Mouse (Mus musculus) limb, embryonic 15.5 days (tissue): ENCODE results near the gene Pgp. TPM values are rescaled to one million over a fixed set of nuclear protein-coding genes. Genes with fewer than 3 reads are reported as not detected.
A peak's percentile ranks its signal among the peaks of the same experiment; 100 is the strongest.

Source experiments
- ATAC-seq: fragments of 200-750 bp; cut with Nextera tagmentation; 2 replicates; pipeline ENCODE4 v1.8.0; 2017; ENCODE audit warnings: low read depth, moderate TSS enrichment; ENCODE audit not compliant: insufficient number of reproducible peaks, low FRiP score, low TSS enrichment
- H3K27ac ChIP-seq: fragments of 300-500 bp; sonication (generic); 2 replicates; pipeline ENCODE4 v1.5.1; 2015; ENCODE audit warnings: moderate library complexity, mild to moderate bottlenecking, inconsistent platforms
- H3K27me3 ChIP-seq: fragments of 300-500 bp; sonication (generic); 2 replicates; pipeline ENCODE4 v1.6.1; 2015; ENCODE audit warnings: inconsistent platforms
- H3K36me3 ChIP-seq: fragments of 300-500 bp; sonication (generic); 2 replicates; pipeline ENCODE4 v1.6.1; 2015; ENCODE audit warnings: inconsistent platforms
- H3K4me1 ChIP-seq: fragments of 300-500 bp; sonication (generic); 2 replicates; pipeline ENCODE4 v1.6.1; 2015; ENCODE audit warnings: inconsistent platforms
- H3K4me2 ChIP-seq: fragments of 300-500 bp; sonication (generic); 2 replicates; pipeline ENCODE4 v1.6.1; 2015; ENCODE audit warnings: mild to moderate bottlenecking, inconsistent platforms
- H3K4me3 ChIP-seq: fragments of 300-500 bp; sonication (generic); 2 replicates; pipeline ENCODE4 v1.5.1; 2015; ENCODE audit warnings: mild to moderate bottlenecking, inconsistent platforms
- H3K9ac ChIP-seq: fragments of 300-500 bp; sonication (generic); 2 replicates; pipeline ENCODE4 v1.6.1; 2015; ENCODE audit warnings: inconsistent platforms
- H3K9me3 ChIP-seq: fragments of 300-500 bp; sonication (generic); 2 replicates; pipeline ENCODE4 v1.6.1; 2016; ENCODE audit warnings: inconsistent platforms
- WGBS: fragments of 180-500 bp; shearing (Covaris S2); methylation state at CpG from one replicate; pipeline ENCODE4 v1.1.7; 2015; 5-methylcytosine and 5-hydroxymethylcytosine counted together
- polyA plus RNA-seq: library from polyadenylated mRNA; unstranded; fragments of >200 nt; fragmentation: Nextera tagmentation; extraction: Ambion mirVana; gene quantifications from 2 replicates; pipeline ENCODE4 v1.2.1, GENCODE M21; 2015

Gene Pgp
- polyA plus RNA-seq, 1 experiment from 2014 or later = 47.9 TPM

GRCm38 (mm10) chr17:24463374-24464133 is 6.6 kb upstream of the Pgp start:
- H3K9me3 ChIP-seq = no peaks in the 10 kb centered on the region
- no peak overlapping the region for H3K4me3 ChIP-seq
- no peaks in the 10 kb centered on the region for H3K4me1 ChIP-seq
- no peak overlapping the region for H3K27ac ChIP-seq
- no peak for ATAC-seq
- H3K36me3 ChIP-seq = no peaks in the 10 kb centered on the region
- H3K4me2 ChIP-seq = no peak overlapping the region
- H3K9ac ChIP-seq = no peak overlapping the region
- H3K27me3 ChIP-seq = no peaks in the 10 kb centered on the region
- WGBS = 51% methylated on average over 6 of the region's 6 CpGs

DNA sequence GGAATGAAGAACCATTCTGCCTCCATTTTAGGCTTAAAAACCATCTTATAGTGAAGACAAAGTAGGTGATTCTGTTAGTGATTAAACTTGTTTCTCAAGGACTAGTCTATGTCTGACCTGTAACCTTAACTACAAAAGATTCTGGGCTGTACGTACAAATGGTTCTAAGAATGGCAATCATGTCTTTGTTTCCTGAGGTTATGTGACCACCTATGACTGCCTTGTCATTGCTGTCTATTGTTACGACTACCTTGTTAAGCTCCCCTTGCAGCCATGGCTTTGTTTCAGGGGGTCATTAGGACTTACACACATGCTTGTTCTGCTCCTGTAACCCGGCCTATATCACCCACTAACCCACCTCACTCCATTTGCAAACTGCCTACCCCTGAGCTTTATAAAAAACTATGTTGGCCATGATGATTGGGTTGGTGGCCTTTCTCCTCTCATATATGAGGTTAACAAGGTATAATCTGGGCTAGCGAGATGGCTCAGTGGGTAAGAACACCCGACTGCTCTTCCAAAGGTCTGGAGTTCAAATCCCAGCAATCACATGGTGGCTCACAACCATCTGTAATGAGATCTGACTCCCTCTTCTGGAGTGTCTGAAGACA is 1.5 kb upstream of the Pgp start:
- H3K27ac ChIP-seq = no peak overlapping the region
- H3K4me2 ChIP-seq = no peak overlapping the region
- no peaks in the 10 kb centered on the region for H3K27me3 ChIP-seq
- WGBS = 91% methylated on average over 5 of the region's 5 CpGs
- H3K4me1 ChIP-seq = peaks cover 32% of the 10 kb centered on the region
- H3K9me3 ChIP-seq = no peaks in the 10 kb centered on the region
- ATAC-seq = no peak
- no peak overlapping the region for H3K9ac ChIP-seq
- no peak overlapping the region for H3K4me3 ChIP-seq
- peaks cover 3% of the 10 kb centered on the region; the same call in 1 of the 2 replicates for H3K36me3 ChIP-seq

DNA sequence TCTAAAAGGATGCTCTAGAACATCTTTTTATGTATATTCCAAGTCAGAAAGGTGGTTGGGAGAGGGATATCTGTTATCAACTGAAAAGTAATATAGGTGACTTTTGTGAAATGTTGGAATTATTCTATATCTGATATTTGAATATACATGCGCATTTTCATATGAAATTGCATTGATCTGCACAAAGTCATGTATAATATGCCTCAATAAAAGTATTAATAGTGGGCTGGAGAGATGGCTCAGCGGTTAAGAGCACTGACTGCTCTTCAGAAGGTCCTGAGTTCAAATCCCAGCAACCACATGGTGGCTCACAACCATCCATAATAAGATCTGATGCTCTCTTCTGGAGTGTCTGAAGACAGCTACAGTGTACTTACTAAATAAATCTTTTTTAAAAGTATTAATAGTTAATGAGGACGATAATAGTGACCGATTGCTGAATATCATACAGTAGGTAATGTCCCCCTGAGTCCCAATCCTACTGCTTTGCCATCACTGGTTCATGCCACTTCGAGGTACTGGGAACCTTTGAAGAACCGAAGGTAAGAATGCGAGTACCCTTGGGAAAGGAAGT is 769 bp upstream of the Pgp start:
- ATAC-seq = no peak
- Histone ChIP-seq H3K4me3 (peak overlapping the region; percentile 88), H3K9me3 (no peaks in the 10 kb centered on the region), H3K4me2 (peak overlapping the region; percentile 95), H3K27ac (peak overlapping the region; percentile 88), H3K36me3 (peaks cover 10% of the 10 kb centered on the region; the same call in 1 of the 2 replicates), H3K4me1 (peaks cover 39% of the 10 kb centered on the region), H3K9ac (peak overlapping the region; percentile 76), H3K27me3 (no peaks in the 10 kb centered on the region)
- 16% methylated on average over 7 of the region's 7 CpGs for WGBS

DNA sequence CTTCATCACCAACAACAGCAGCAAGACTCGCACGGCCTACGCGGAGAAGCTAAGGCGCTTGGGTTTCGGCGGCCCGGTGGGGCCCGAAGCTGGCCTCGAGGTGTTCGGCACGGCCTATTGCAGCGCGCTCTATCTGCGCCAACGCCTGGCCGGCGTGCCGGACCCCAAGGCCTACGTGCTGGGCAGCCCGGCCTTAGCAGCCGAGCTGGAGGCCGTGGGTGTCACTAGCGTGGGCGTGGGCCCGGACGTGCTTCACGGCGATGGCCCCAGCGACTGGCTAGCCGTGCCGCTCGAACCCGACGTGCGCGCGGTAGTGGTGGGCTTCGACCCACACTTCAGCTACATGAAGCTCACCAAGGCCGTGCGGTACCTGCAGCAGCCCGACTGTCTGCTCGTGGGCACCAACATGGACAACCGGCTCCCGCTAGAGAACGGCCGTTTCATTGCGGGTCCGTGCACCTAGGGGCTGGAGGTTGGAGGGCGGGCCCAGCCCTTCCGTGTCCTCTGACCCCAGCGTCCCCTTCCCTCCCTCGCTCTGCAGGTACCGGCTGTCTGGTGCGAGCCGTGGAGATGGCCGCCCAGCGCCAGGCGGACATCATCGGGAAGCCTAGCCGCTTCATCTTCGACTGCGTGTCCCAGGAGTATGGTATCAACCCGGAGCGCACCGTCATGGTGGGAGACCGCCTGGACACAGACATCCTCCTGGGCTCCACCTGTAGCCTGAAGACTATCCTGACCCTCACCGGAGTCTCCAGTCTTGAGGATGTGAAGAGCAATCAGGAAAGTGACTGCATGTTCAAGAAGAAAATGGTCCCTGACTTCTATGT is 722 bp downstream of the Pgp start:
- Histone ChIP-seq H3K9me3 (no peaks in the 10 kb centered on the region), H3K4me1 (peaks cover 39% of the 10 kb centered on the region), H3K27ac (peak overlapping the region; percentile 82), H3K4me2 (peak overlapping the region; percentile 95), H3K9ac (peak overlapping the region; percentile 76), H3K4me3 (peak overlapping the region; percentile 88), H3K36me3 (peaks cover 25% of the 10 kb centered on the region), H3K27me3 (no peaks in the 10 kb centered on the region)
- ATAC-seq = no peak
- 1% methylated on average over 68 of the region's 68 CpGs for WGBS

- H3K4me1 ChIP-seq = peaks cover 39% of the 10 kb centered on the region
- no peaks in the 10 kb centered on the region for H3K27me3 ChIP-seq
- H3K36me3 ChIP-seq = peaks cover 39% of the 10 kb centered on the region
- no peak for ATAC-seq
- 71% methylated on average over 4 of the region's 4 CpGs for WGBS
- H3K4me3 ChIP-seq = peak overlapping the region; percentile 88; the same call in 1 of the 2 replicates
- no peak overlapping the region for H3K27ac ChIP-seq
- H3K9ac ChIP-seq = no peak overlapping the region
- H3K4me2 ChIP-seq = peak overlapping the region; percentile 95
- H3K9me3 ChIP-seq = no peaks in the 10 kb centered on the region
Observed at GRCm38 (mm10) chr17:24472512-24472911, 2.3 kb downstream of the Pgp start.

GRCm38 (mm10) chr17:24473612-24474275 is 3.6 kb downstream of the Pgp start, which contains the start of gene Bricd5:
Gene Bricd5 (plus strand): TSS chr17:24473884.
- peaks cover 42% of the 10 kb centered on the region for H3K36me3 ChIP-seq

GRCm38 (mm10) chr17:24474557-24474956 is 4.4 kb downstream of the Pgp start:
- peaks cover 48% of the 10 kb centered on the region for H3K4me1 ChIP-seq
- H3K4me2 ChIP-seq = no peak overlapping the region
- H3K9ac ChIP-seq = no peak overlapping the region
- no peaks in the 10 kb centered on the region for H3K27me3 ChIP-seq
- 80% methylated on average over 5 of the region's 5 CpGs for WGBS
- H3K27ac ChIP-seq = peak overlapping the region; percentile 30; the same call in 1 of the 2 replicates
- H3K36me3 ChIP-seq = peaks cover 42% of the 10 kb centered on the region
- no peak overlapping the region for H3K4me3 ChIP-seq
- no peak for ATAC-seq
- no peaks in the 10 kb centered on the region for H3K9me3 ChIP-seq

More at GRCm38 (mm10) chr17:24473612-24474275, 3.6 kb downstream of the Pgp start, which contains the start of gene Bricd5:
- no peaks in the 10 kb centered on the region for H3K9me3 ChIP-seq
- WGBS = 69% methylated on average over 6 of the region's 6 CpGs
- H3K4me1 ChIP-seq = peaks cover 48% of the 10 kb centered on the region
- no peak within 1 kb of the TSS for H3K4me3 ChIP-seq
- H3K27ac ChIP-seq = peak within 1 kb of the TSS; percentile 30; the same call in 1 of the 2 replicates
- no peak within 1 kb of the TSS for H3K9ac ChIP-seq
- H3K4me2 ChIP-seq = no peak within 1 kb of the TSS
- H3K27me3 ChIP-seq = no peaks in the 10 kb centered on the region
- ATAC-seq = no peak

DNA sequence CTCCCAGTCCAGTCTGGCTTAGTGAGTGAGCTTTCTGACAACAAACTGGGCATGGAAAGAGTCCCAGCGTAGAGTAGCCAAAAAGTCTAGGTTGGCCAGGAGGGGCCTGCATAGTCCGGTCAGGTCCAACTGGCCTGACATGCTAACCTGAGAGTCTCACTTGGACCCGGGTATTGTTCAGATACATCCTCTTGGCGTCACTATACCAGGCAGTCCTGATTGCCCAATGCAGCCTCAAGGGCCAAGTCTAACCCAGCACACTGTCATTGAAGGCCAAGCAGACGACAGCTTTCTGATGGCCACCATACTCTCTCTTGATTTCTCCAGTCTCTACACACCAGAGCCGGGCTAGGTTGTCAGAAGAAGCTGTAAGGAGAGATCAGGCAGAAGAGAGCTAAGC is 5.4 kb downstream of the Pgp start:
- H3K27ac ChIP-seq = no peak overlapping the region
- H3K27me3 ChIP-seq = no peaks in the 10 kb centered on the region
- peaks cover 42% of the 10 kb centered on the region for H3K36me3 ChIP-seq
- 89% methylated on average over 6 of the region's 6 CpGs for WGBS
- no peak overlapping the region for H3K4me3 ChIP-seq
- H3K9me3 ChIP-seq = no peaks in the 10 kb centered on the region
- H3K4me2 ChIP-seq = no peak overlapping the region
- H3K9ac ChIP-seq = no peak overlapping the region
- no peak for ATAC-seq
- H3K4me1 ChIP-seq = peaks cover 50% of the 10 kb centered on the region

- no peaks in the 10 kb centered on the region for H3K27me3 ChIP-seq
- H3K4me2 ChIP-seq = no peak overlapping the region
- ATAC-seq = no peak
- H3K4me3 ChIP-seq = no peak overlapping the region
- WGBS = 91% methylated on average over 10 of the region's 10 CpGs
- H3K9ac ChIP-seq = no peak overlapping the region
- H3K36me3 ChIP-seq = peaks cover 42% of the 10 kb centered on the region
- no peaks in the 10 kb centered on the region for H3K9me3 ChIP-seq
- no peak overlapping the region for H3K27ac ChIP-seq
- peaks cover 44% of the 10 kb centered on the region for H3K4me1 ChIP-seq
Observed at GRCm38 (mm10) chr17:24476022-24476776, 6.0 kb downstream of the Pgp start.

DNA sequence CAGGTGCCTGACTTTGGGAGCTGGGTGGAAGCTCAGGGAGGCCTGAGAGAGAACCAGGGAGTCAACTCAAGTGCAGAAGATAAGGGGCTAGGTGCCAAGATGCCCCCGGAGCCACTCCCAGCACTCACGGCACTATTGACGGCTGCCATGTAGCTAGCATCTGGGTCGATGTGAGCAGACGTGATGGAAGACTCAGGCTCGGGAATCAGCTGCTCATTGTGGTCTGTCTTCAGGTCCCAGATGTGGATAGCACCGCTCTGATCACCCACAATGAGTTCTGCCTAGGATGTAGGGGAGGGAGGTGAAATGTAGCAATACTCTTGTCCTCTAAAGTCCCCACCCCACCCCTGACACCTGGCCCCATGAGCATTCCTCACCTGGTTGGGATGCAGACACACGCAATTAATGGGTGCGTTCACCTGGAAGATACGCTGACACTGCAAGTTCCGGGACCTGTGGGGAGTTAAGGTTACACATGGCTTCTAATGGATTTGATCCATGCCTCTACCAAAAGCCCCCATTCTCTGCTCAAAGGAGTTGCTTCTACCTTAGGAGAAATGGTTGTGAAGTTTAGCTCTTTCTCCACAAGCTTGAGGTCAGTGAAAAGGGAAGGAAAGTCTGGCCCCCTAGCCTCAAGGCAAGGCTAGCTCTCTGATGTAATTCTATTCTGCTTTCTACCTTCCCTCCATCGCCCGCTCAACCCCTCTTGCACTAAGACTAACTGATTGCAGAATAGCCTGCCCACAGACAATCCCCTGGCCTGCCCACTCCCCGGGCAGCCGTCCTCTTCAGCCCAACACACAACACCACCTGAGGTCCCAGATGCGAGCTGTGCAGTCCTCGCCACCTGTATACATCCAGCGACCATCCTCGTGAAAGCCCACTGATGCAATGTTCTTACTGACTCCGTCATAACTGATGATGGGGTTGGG is 7.1 kb downstream of the Pgp start:
- ATAC-seq = no peak
- H3K9ac ChIP-seq = no peak overlapping the region
- H3K4me3 ChIP-seq = 0 out of 2 replicates have a peak overlapping the region, but pooled peaks have one; percentile 87

More for the DNA sequence above, 7.1 kb downstream of the Pgp start:
- H3K27me3 ChIP-seq = no peaks in the 10 kb centered on the region
- no peak overlapping the region; the same call in 1 of the 2 replicates for H3K4me2 ChIP-seq
- WGBS = 90% methylated on average over 20 of the region's 20 CpGs
- H3K36me3 ChIP-seq = peaks cover 42% of the 10 kb centered on the region
- H3K4me1 ChIP-seq = peaks cover 33% of the 10 kb centered on the region
- no peak overlapping the region for H3K27ac ChIP-seq
- H3K9me3 ChIP-seq = no peaks in the 10 kb centered on the region
